Mouse (Mus musculus) forebrain, embryonic 11.5 days (tissue): ENCODE results near the gene Fli1. TPM values are rescaled to one million over a fixed set of nuclear protein-coding genes. Genes with fewer than 3 reads are reported as not detected.

ENCODE experiments used
- polyA plus RNA-seq: library from polyadenylated mRNA; unstranded; fragments of >200 nt; fragmentation: Nextera tagmentation; extraction: Ambion mirVana; gene quantifications from 2 replicates; pipeline ENCODE4 v1.2.1, GENCODE M21; 2014

Gene Fli1
- polyA plus RNA-seq, 1 experiment from 2014 or later = 14.3 TPM

Other genes starting within 250 kb of the Fli1 start
- gene Kcnj5, start 198.5 kb downstream of the Fli1 start, polyA plus RNA-seq = 0.88 and 1.1 TPM in 2 replicates
- gene Kcnj1, start 170.4 kb downstream of the Fli1 start, polyA plus RNA-seq = not detected in 2 replicates
- 18.4 and 22.6 TPM in 2 replicates for gene Ets1, start 93.4 kb upstream of the Fli1 start, polyA plus RNA-seq